Mouse (Mus musculus): ENCODE data around the gene E130308A19Rik. TPM values are rescaled to one million over a fixed set of nuclear protein-coding genes. Genes with fewer than 3 reads are reported as not detected.

The E130308A19Rik gene
- total RNA-seq (2015) (8.1 and 9.2 TPM in 2 replicates), total RNA-seq (2017) (4.2 and 6.8 TPM in 2 replicates)

DNA sequence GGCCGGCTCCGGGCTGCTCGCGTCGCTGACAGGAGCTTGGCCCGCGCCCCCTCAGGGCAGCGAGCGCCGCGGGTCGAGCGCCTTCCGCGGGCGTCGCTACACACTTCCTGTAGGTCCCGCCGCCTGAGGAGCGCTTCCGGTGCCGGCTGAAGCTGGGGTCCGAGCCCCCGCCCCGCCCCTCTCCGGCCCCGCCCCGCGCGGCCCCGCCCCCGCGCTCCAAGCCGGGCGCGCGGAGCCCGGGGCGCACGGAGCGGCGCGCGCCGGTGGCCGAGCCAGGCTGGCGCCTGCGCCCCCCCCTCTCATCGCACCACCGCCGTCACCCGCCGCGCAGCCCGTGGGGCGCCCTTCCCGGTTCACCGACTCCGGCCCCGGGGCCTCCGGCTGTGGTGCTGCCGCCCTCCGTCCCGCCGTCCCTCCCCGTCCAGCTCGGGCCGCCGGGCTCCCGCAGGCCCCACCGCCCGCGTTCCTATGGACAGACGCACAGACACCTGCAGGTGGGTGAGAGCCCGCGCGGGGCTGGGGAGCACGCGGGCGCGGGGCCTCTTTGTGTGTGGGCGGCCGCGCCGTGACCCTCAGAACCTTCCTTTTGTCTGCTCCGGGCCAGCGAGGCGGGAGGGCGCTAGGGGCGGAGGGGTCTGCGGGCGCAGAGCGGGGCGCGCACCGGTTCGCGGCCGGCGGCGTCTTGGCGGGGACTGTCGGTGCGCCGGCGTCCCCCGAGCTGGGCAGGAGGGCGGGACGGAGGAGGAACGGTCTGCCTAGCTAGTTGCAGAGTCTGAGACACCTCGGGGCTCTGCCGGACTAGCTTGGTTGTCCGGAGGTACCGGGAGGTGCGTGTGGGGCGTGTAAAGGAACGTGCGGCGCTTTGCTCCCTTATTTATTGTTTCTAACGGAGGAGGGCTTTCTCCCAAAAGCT is at the start of gene E130308A19Rik:
Gene E130308A19Rik (plus strand): TSS at position 214 of the 913 bp plus-strand sequence.
- ATAC-seq (replicated peaks; ENCODE audit: poor library complexity) = peak; percentile 94

DNA sequence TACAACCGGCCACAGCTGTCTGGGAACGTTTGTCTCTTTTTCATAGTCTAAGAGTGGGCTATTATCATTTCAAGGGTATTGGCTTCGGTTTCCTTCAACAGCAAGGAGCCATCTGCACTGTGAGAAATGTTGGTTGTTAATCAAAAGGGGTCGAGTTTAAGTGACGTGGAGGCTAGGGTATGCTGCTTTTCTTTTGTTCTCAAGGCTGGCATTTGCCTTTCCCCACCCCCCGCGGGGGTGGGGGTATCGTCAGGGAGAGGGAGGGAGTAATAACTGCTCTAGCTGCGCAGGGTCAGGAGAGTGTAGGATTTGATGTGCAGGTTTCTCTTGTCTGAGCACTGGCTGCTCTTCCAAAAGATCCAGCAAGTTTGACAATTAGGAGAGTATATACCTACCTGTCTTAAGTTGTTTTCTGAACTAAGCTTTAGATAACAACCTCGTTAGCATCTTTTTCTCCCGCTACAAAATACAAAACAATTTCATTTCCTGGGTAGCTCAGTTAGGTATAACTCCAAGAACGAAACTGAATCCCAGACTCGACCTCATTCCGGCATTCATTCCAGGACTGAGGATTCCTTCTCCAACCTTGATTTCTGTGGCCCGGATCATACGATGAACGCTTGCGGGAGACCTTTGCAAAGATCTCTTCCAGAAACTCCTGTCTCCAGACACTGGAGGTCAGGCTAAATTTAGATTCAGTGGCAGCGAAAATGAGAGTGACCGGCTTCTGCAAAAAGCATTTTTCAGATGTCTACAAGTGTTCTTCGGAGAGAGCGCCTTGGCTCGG is 45.3 kb upstream of the E130308A19Rik start:
- peak; percentile 42 for ATAC-seq (replicated peaks; ENCODE audit: poor library complexity)

- peak; percentile 93 for ATAC-seq (replicated peaks; ENCODE audit: poor library complexity)
Observed at GRCm38 (mm10) chr4:59581314-59582185, 44.5 kb upstream of the E130308A19Rik start, which contains the start of gene Hsdl2. Gene Hsdl2, plus strand, starts transcription at chr4:59581563.

- ATAC-seq (replicated peaks; ENCODE audit: poor library complexity) = no peak
Observed at GRCm38 (mm10) chr4:59582186-59582585, 43.8 kb upstream of the E130308A19Rik start.

DNA sequence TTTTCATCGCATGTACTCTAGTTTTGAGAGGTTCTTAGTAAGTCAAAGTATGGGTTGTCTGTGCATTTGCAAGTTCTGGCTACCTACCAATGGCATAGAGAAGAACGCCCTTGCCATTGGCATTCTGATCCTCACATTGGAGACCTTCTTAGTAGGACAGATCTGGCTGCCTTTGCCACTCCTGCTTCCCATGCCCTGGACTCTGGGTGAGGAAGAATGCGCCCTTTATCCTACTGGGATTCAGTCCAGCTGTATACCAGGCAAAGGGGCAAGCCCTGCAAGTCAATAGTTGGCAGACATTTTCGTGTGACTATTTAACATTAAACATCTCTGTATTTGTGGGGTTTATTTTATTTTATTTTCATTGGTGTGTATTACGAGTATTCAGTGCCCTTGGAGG is 40.9 kb upstream of the E130308A19Rik start:
- no peak for ATAC-seq (replicated peaks; ENCODE audit: poor library complexity)

DNA sequence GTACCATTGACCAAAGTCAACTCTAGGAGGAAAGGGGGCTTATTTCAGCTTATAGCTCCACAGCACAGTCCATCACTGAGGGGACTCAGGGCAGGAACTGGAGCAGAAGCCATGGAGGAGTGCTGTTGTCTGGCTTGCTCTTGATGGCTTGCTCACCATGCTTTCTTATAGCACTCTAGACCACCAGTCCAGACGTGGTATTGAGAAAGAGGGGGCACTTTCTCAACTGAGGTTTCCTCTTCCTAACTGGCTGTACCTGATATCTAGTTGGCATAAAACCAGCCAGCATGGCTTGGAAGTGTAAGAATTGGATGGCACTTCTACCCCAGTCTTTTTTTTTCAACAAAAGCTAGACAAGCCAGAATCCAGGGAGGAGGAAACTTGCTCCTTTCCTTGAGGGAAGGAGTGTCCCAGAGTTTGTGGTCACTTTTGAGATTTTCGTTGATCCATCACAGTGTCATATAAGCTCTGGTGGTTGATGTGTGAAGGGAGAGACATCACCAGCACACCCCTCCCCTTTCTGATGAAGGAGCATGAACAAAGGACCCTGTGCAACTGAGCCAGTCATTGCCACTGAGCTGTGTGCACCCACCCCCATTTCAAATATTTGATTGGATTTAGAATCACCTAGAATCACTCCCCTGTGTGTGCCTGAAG is 38.7 kb upstream of the E130308A19Rik start:
- peak; percentile 80 for ATAC-seq (replicated peaks; ENCODE audit: poor library complexity)

DNA sequence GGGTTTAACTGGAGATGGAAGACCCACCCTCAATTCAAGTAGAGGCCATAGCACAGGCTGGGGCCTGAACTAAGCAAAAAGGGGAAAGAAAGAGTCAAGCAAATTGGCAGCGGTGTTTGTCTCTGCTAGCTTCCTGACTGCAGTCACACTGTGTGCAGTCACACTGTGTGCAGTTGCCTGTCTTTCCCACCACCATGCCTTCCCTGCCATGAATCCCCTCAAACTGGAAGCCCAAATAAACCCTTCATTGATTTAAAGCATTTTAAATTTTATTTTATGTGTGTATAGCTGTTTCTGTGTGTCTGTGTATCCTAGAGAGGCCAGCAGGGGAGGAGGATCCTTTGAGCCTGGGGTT is 38.2 kb upstream of the E130308A19Rik start:
- ATAC-seq (replicated peaks; ENCODE audit: poor library complexity) = no peak

- peak; percentile 75 for ATAC-seq (replicated peaks; ENCODE audit: poor library complexity)
Observed at GRCm38 (mm10) chr4:59594614-59595013, 31.4 kb upstream of the E130308A19Rik start.

- no peak for ATAC-seq (replicated peaks; ENCODE audit: poor library complexity)
Observed at GRCm38 (mm10) chr4:59596556-59596955, 29.5 kb upstream of the E130308A19Rik start.

GRCm38 (mm10) chr4:59602704-59603103 is 23.3 kb upstream of the E130308A19Rik start:
- ATAC-seq (replicated peaks; ENCODE audit: poor library complexity) = peak; percentile 73

DNA sequence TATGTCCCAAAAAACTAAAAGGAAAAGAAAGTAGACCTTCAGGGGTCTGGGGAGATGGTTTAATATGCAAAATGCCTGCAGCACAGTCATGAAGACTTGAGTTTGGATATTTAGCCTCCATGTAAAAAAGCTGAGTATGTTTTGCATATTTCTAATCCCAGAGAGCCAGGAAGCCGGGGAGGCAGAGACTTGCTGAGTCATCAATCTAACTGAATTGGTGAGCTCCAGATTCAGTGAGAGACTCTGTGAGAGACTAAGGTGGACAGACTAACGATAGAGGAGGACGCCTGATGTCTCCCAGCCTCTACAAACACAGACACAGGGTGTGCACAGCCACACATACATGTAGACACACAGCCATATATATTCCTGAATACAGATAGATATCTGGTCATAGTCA is 21.1 kb upstream of the E130308A19Rik start:
- no peak for ATAC-seq (replicated peaks; ENCODE audit: poor library complexity)

- no peak for ATAC-seq (replicated peaks; ENCODE audit: poor library complexity)
Observed at GRCm38 (mm10) chr4:59605501-59605900, 20.5 kb upstream of the E130308A19Rik start.

- 0 out of 2 replicates have a peak, but pooled peaks have one; percentile 9 for ATAC-seq (replicated peaks; ENCODE audit: poor library complexity)
Observed at GRCm38 (mm10) chr4:59610411-59610810, 15.6 kb upstream of the E130308A19Rik start.

DNA sequence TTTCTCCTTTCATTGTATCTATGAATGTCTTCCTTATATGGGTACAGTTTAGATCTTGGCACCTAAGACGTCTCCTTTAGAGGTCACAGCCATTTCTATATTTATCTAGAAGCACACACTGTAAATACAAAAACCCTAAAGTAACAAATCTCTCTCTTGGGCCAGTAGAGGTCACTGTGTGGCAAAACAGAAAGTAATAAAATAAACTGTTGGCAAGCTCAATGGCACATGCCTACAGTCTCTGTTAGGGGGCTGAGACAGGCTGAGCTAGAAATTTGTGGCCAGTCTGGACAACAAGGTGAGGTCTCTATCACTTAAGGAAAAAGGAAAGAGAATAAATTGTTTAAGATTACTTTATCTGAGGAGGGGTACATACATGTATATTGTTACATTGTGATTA is 11.0 kb upstream of the E130308A19Rik start:
- ATAC-seq (replicated peaks; ENCODE audit: poor library complexity) = peak; percentile 97

DNA sequence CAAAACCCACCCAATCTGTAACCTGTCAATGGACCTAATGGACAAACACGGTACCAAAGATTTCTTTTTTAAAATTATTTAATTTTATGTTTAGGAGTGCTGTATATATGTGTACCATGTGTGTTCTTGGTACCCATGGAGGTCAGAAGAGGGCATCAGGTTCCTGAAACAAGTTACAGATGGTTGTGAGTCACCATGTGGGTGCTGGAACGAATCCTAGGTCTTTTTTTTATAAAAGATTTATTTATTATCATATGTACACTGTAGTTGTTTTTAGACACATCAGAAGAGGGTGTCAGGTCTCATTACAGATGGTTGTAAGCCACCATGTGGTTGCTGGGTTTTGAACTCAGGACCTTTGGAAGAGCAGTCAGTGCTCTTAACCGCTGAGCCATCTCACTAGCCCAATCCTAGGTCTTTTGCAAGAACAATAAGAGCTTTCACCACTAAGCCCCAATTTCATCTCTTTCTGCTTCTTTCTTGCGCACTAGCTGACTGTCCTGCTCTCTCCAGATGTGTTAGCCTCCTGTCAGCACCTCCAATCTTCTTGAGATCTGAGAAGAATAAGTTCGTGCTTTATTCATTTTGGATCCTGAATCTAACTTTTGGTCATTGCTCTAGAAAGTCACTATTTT is 6.3 kb upstream of the E130308A19Rik start:
- no peak for ATAC-seq (replicated peaks; ENCODE audit: poor library complexity)

DNA sequence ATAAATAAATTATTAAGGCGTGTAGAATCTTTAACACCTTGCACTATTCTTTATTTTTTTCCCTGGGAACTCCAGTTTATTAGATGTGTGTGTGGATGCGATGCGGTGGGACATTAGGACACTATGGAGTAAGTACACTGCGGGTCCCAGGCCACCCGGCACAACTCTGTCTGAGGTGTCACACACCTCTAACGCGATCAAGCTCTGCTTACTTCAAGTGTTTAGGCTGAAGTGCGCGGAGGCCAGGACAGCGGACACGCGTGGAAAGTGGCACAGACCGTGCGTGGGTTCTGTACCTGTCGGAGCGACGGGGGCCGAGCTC is 374 bp upstream of the E130308A19Rik start:
- peak; percentile 18 for ATAC-seq (replicated peaks; ENCODE audit: poor library complexity)

- peak; percentile 30 for ATAC-seq (replicated peaks; ENCODE audit: poor library complexity)
Observed at GRCm38 (mm10) chr4:59628255-59628654, 2.2 kb downstream of the E130308A19Rik start.

DNA sequence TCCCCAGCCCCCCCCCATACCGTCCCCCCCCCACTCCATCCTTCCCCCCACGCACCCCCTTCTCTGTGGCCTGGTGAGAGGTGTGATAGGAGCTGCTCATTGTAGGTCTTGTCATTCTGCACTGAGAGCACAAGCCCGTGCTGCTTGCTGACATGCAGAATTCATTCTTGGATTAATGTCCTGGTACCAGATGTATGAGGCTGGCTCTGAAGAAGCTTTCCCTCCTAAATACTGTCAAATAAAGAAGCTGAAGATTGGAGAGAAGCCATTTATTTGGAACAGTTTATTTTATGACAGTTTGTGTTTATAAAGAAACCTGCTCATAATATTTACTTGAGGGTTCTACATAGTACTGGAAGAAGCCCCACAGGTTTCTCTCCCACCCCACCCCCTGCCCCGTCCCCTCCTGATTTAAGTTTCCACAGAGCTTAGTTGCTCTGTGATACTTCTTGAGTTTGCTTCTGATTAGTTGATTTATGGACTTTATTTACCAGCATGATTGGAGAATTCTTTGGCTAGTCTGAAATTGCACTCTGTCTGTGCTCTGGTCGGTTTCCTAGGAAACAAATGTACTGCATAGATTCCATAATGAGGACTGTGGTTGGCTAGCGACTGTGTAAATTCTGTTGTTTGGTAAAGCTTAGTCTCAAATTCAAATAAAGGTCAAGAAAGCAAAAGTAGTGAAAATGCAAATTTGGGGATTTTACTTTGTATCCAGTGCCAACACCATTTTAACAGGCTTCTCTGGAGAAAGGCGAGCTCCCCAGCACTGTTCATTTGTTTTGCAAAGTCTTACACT is 3.3 kb downstream of the E130308A19Rik start:
- ATAC-seq (replicated peaks; ENCODE audit: poor library complexity) = no peak

GRCm38 (mm10) chr4:59630122-59630521 is 4.1 kb downstream of the E130308A19Rik start:
- ATAC-seq (replicated peaks; ENCODE audit: poor library complexity) = no peak
